Mouse (Mus musculus): ENCODE data around the gene Defb42. TPM values are rescaled to one million over a fixed set of nuclear protein-coding genes. Genes with fewer than 3 reads are reported as not detected.

Gene Defb42
- polyA plus RNA-seq, 1 experiment from 2014 or later, result 1.6 TPM

DNA sequence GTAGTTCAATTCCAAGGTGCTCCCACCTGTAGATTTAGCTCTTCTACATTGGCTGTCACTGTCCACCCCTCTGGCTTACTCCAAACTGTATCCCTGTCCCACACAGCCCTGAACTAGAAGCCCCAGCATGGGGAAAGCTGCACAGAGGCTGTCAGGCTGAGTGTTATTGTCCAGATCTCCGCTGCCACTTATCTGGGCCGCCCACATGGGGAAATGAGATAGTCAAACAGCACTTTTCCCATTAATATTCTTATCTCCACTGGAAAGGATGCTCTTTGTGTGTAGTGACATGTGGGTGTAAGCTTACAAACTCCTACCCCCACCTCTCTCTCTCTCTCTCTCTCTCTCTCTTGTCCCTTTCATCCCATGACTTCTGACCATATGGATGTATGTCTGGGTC lies 15.4 kb downstream of the Defb42 start:
- 0 out of 2 replicates have a peak, but pooled peaks cover 2% of the 10 kb centered on the region for H3K4me1 ChIP-seq
- 88% methylated on average over 2 of the region's 2 CpGs for WGBS
- H3K9ac ChIP-seq, result no peak overlapping the region
- H3K36me3 ChIP-seq, result no peaks in the 10 kb centered on the region
- no peak overlapping the region for H3K4me3 ChIP-seq (replicated peaks)
- no peak overlapping the region for H3K27ac ChIP-seq
- no peaks in the 10 kb centered on the region for H3K9me3 ChIP-seq (replicated peaks)
- no peak overlapping the region for H3K4me2 ChIP-seq
- ATAC-seq (replicated peaks; ENCODE audit: low FRiP score), result no peak; the same call in 1 of the 2 replicates
- peaks cover 2% of the 10 kb centered on the region; the same call in 1 of the 2 replicates for H3K27me3 ChIP-seq

DNA sequence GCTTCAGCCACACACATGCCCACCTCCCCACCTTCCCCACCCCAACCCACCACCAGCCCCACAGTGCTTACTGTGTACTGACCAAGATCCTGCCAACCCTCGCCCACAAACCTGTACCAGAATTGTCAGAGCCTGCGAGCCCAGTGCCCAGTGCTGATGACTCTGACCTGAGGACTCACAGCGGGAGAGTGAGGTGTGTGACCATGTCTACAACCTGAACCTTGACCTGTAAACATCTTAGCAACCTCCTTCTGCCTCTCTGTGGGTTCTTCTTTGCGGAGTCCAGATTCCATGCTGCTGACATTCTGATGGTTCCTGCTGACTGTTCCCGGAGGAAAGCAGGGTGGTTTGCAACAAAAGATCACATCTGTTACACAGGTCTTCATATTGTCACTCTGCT lies 18.6 kb downstream of the Defb42 start:
- peaks cover 15% of the 10 kb centered on the region; the same call in 1 of the 2 replicates for H3K27me3 ChIP-seq
- H3K27ac ChIP-seq, result no peak overlapping the region
- H3K4me1 ChIP-seq, result 0 out of 2 replicates have a peak, but pooled peaks cover 2% of the 10 kb centered on the region
- ATAC-seq (replicated peaks; ENCODE audit: low FRiP score), result no peak
- no peak overlapping the region for H3K4me2 ChIP-seq
- H3K4me3 ChIP-seq (replicated peaks), result no peak overlapping the region
- no peak overlapping the region for H3K9ac ChIP-seq
- 79% methylated on average over 5 of the region's 5 CpGs for WGBS
- no peaks in the 10 kb centered on the region for H3K36me3 ChIP-seq
- H3K9me3 ChIP-seq (replicated peaks), result no peaks in the 10 kb centered on the region

DNA sequence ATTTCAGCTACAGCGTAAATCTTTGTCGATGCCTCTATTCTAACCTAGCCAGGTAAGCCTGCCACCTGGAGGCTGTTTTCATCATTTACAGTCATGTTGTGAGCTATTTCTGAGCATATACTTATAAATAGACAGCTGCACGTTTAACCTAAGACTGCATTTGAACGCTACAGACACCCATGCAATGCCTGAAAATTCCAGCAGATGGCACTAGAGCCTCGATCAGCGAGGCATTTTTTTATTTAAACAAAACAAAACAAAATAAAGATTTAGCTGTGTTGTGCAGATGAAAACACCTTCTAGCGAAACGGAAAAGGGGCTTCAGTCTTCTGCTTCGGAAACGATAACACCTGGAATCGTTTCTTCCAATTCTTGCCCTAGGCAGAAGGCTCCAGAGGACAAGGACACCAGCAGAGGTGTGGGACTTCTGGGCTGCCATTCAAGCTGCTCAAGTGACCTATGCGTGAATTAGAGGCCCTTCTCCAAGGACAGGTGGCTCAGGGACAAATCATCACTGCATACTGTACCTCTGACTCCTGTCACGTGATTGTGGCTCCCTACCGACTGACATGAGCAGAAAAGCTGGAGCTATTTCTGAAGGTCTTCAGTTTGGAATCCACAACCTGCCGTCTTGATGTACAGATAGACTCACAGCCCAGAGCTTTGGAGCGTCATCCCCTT lies 20.0 kb downstream of the Defb42 start:
- no peak for ATAC-seq (replicated peaks; ENCODE audit: low FRiP score)
- 0 out of 2 replicates have a peak, but pooled peaks cover 2% of the 10 kb centered on the region for H3K4me1 ChIP-seq
- H3K9me3 ChIP-seq (replicated peaks), result no peaks in the 10 kb centered on the region
- no peak overlapping the region for H3K27ac ChIP-seq
- H3K4me3 ChIP-seq (replicated peaks), result no peak overlapping the region
- 33% methylated on average over 16 of the region's 16 CpGs for WGBS
- no peaks in the 10 kb centered on the region for H3K36me3 ChIP-seq
- peaks cover 19% of the 10 kb centered on the region; the same call in 1 of the 2 replicates for H3K27me3 ChIP-seq
- H3K4me2 ChIP-seq, result peak overlapping the region; percentile 31; the same call in 1 of the 2 replicates
- H3K9ac ChIP-seq, result no peak overlapping the region

DNA sequence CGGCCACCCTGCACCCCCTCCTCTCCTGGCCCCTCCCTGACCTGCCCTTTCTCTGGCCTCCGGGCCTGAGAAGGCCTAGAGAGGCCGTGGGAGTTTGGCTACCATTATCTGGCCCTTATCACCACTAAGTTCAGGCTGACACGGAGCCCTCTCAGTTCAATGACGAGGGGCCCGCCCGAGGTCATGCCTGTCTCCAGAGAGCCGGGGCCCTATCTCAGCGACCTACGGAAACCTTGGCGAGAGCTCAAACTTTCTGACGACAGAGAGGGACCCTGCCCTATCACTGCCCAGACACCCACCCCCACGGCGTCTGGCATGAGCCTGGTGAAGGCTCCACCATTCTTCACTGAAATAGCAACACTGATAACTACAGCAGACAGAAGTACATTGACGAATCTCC lies 20.9 kb downstream of the Defb42 start:
- ATAC-seq (replicated peaks; ENCODE audit: low FRiP score), result no peak

More for the DNA sequence above, 20.9 kb downstream of the Defb42 start:
- 59% methylated on average over 15 of the region's 15 CpGs for WGBS
- no peak overlapping the region for H3K9ac ChIP-seq
- no peak overlapping the region for H3K4me2 ChIP-seq
- peaks cover 19% of the 10 kb centered on the region; the same call in 1 of the 2 replicates for H3K27me3 ChIP-seq
- H3K36me3 ChIP-seq, result no peaks in the 10 kb centered on the region
- 0 out of 2 replicates have a peak, but pooled peaks cover 2% of the 10 kb centered on the region for H3K4me1 ChIP-seq
- H3K27ac ChIP-seq, result no peak overlapping the region
- H3K9me3 ChIP-seq (replicated peaks), result no peaks in the 10 kb centered on the region
- H3K4me3 ChIP-seq (replicated peaks), result no peak overlapping the region

Other genes starting within 250 kb of the Defb42 start
- gene Wdfy2, start 209.3 kb upstream of the Defb42 start, polyA plus RNA-seq (2015; fragmentation: Nextera tagmentation; extraction: Ambion mirVana), result 7.3 and 7.9 TPM in 2 replicates
- not detected in 2 replicates for gene Defb48, start 62.5 kb upstream of the Defb42 start, polyA plus RNA-seq (2015; fragmentation: Nextera tagmentation; extraction: Ambion mirVana)
- not detected in 2 replicates for gene Defb47, start 48.9 kb upstream of the Defb42 start, polyA plus RNA-seq (2015; fragmentation: Nextera tagmentation; extraction: Ambion mirVana)
- gene Defb43, start 35.2 kb upstream of the Defb42 start, polyA plus RNA-seq (2015; fragmentation: Nextera tagmentation; extraction: Ambion mirVana), result not detected in 2 replicates
- not detected in 2 replicates for gene Defb30, start 3.0 kb downstream of the Defb42 start, polyA plus RNA-seq (2015; fragmentation: Nextera tagmentation; extraction: Ambion mirVana)